Mouse (Mus musculus): ENCODE results near the gene Med21.

Gene Med21

GRCm38 (mm10) chr6:146642276-146643183 lies at the start of gene Med21, which contains the start of gene Tm7sf3:
TSS of gene Med21 (plus strand) at chr6:146642547.
TSS of gene Tm7sf3 (minus strand) at chr6:146642824.
- peak; percentile 99 for DNase-seq

- no peak for DNase-seq
Observed at GRCm38 (mm10) chr6:146602601-146603000, 39.7 kb upstream of the Med21 start.

GRCm38 (mm10) chr6:146603651-146604050 lies 38.7 kb upstream of the Med21 start:
- peak; percentile 48 to 61 for DNase-seq

- no peak for DNase-seq
Observed at GRCm38 (mm10) chr6:146611385-146611784, 31.0 kb upstream of the Med21 start.

GRCm38 (mm10) chr6:146611897-146612296 lies 30.4 kb upstream of the Med21 start:
- DNase-seq, result no peak

GRCm38 (mm10) chr6:146612736-146613135 lies 29.6 kb upstream of the Med21 start:
- no peak for DNase-seq

GRCm38 (mm10) chr6:146613907-146614306 lies 28.4 kb upstream of the Med21 start:
- DNase-seq, result no peak

- DNase-seq, result no peak
Observed at GRCm38 (mm10) chr6:146614541-146614940, 27.8 kb upstream of the Med21 start.

- DNase-seq, result no peak
Observed at GRCm38 (mm10) chr6:146615891-146616290, 26.5 kb upstream of the Med21 start.

GRCm38 (mm10) chr6:146616670-146617069 lies 25.7 kb upstream of the Med21 start:
- DNase-seq, result no peak

- no peak for DNase-seq
Observed at GRCm38 (mm10) chr6:146628123-146628522, 14.2 kb upstream of the Med21 start.

GRCm38 (mm10) chr6:146629781-146630756 lies 12.3 kb upstream of the Med21 start:
- no peak for DNase-seq

GRCm38 (mm10) chr6:146630961-146631360 lies 11.4 kb upstream of the Med21 start:
- DNase-seq, result no peak

GRCm38 (mm10) chr6:146631847-146632246 lies 10.5 kb upstream of the Med21 start:
- DNase-seq, result no peak

GRCm38 (mm10) chr6:146632403-146632802 lies 9.9 kb upstream of the Med21 start:
- no peak for DNase-seq

GRCm38 (mm10) chr6:146633097-146633496 lies 9.2 kb upstream of the Med21 start:
- DNase-seq, result peak in 1 of 2 experiments; percentile 23

- DNase-seq, result peak; percentile 49 to 59
Observed at GRCm38 (mm10) chr6:146633629-146634014, 8.7 kb upstream of the Med21 start.

- DNase-seq, result peak; percentile 86 to 93
Observed at GRCm38 (mm10) chr6:146634015-146634722, 8.2 kb upstream of the Med21 start.

GRCm38 (mm10) chr6:146634759-146635606 lies 7.4 kb upstream of the Med21 start:
- no peak for DNase-seq

GRCm38 (mm10) chr6:146636482-146636881 lies 5.9 kb upstream of the Med21 start:
- no peak for DNase-seq
